12 mouse cellular contexts compared by ENCODE assay signal in genomic region chr9:78531816-78532215, GRCm38 (mm10). TPM values are rescaled to one million over a fixed set of nuclear protein-coding genes. Genes with fewer than 3 reads are reported as not detected.
DNase-seq lines count a peak whose midpoint lies in the region; ATAC-seq and TF ChIP-seq lines count a peak whose summit lies in the region.
"Had no signal": no experiment of that assay in that cellular context is flagged by ENCODE, and none has a peak within 500 bp of the region (broad histone marks: within the 10 kb centered on the region; RNA-seq: fewer than 3 reads in every experiment).

No protein-coding gene starts in this region.

- DNase-seq in heart, adult 8-10 months (ENCODE audit: low spot score), result no peak
- no peak for DNase-seq in spleen, adult 2 months (ENCODE audit: low read depth in 1 of 2, low spot score in 2 of 2)
- no peak for DNase-seq in spleen, adult 18-20 months
- DNase-seq in kidney, postnatal 36 days, result peak; percentile 46 to 62
- DNase-seq in stomach, postnatal 0 days (ENCODE audit: low spot score), result no peak
- DNase-seq in embryo, embryonic 9.5 days (ENCODE audit: extremely low spot score), result no peak
- no peak for DNase-seq in layer of hippocampus, postnatal 14 days (ENCODE audit: low spot score in 2 of 2)
- DNase-seq: heart, postnatal 36 days; right cerebral cortex, postnatal 14 days had no signal

- TF ChIP-seq POLR2A in spleen, adult 2 months (IDR thresholded peaks at IDR 0.05; ENCODE audit: low read depth, low read length), result no peak

- no peaks in the 10 kb centered on the region for H3K36me3 ChIP-seq in heart, embryonic 16.5 days (ENCODE audit: control insufficient read depth, insufficient read depth)
- H3K36me3 ChIP-seq in spleen, adult 2 months (ENCODE audit: control insufficient read depth, insufficient read depth, low read length), result no peaks in the 10 kb centered on the region
- H3K36me3 ChIP-seq in stomach, postnatal 0 days (ENCODE audit: control insufficient read depth, insufficient read depth, low read length), result no peaks in the 10 kb centered on the region

- no peak overlapping the region for H3K9ac ChIP-seq in heart, embryonic 16.5 days (ENCODE audit: low read length)
- no peak overlapping the region for H3K9ac ChIP-seq in stomach, postnatal 0 days (ENCODE audit: low read length)

- no peaks in the 10 kb centered on the region for H3K27me3 ChIP-seq in heart, embryonic 16.5 days (ENCODE audit: control insufficient read depth, insufficient read depth, low read length)
- no peaks in the 10 kb centered on the region for H3K27me3 ChIP-seq in spleen, adult 2 months (ENCODE audit: control insufficient read depth, insufficient read depth, low read length)
- no peaks in the 10 kb centered on the region for H3K27me3 ChIP-seq in stomach, postnatal 0 days (ENCODE audit: control insufficient read depth, insufficient read depth, low read length)

- 28% methylated on average over 5 of the region's 5 CpGs for WGBS in heart, embryonic 16.5 days
- WGBS in spleen, adult 2 months, result 61% methylated on average over 5 of the region's 5 CpGs
- WGBS in stomach, postnatal 0 days, result 19% methylated on average over 5 of the region's 5 CpGs

- ATAC-seq in heart, embryonic 16.5 days (replicated peaks; ENCODE audit: extremely low read depth, insufficient read depth, low FRiP score), result no peak
- no peak for ATAC-seq in stomach, postnatal 0 days (ENCODE audit: low FRiP score, low TSS enrichment)

- H3K27ac ChIP-seq in heart, embryonic 16.5 days (ENCODE audit: low read length), result peak overlapping the region; percentile 59; the same call in 1 of the 2 replicates
- H3K27ac ChIP-seq in spleen, adult 2 months (ENCODE audit: insufficient read depth, low read length), result 0 out of 2 replicates have a peak overlapping the region, but pooled peaks have one; percentile 21
- H3K27ac ChIP-seq in stomach, postnatal 0 days (replicated peaks), result 0 out of 2 replicates have a peak overlapping the region, but pooled peaks have one; percentile 35
- H3K27ac ChIP-seq: forebrain, embryonic 10.5 days; left cerebral cortex, adult 2 months had no signal

- H3K9me3 ChIP-seq in heart, embryonic 16.5 days (replicated peaks; ENCODE audit: control insufficient read depth, low read length), result no peaks in the 10 kb centered on the region
- no peaks in the 10 kb centered on the region for H3K9me3 ChIP-seq in stomach, postnatal 0 days (ENCODE audit: control insufficient read depth, low read length)
- H3K9me3 ChIP-seq: forebrain, embryonic 10.5 days had no signal

- H3K4me3 ChIP-seq in heart, embryonic 16.5 days (ENCODE audit: low read length), result no peak overlapping the region
- no peak overlapping the region for H3K4me3 ChIP-seq in spleen, adult 2 months (ENCODE audit: extremely low read depth, insufficient read depth, insufficient read length)
- no peak overlapping the region for H3K4me3 ChIP-seq in stomach, postnatal 0 days (ENCODE audit: low read depth, low read length)
- H3K4me3 ChIP-seq: forebrain, embryonic 10.5 days; left cerebral cortex, adult 2 months had no signal

- no peak for TF ChIP-seq CTCF in spleen, adult 2 months (IDR thresholded peaks at IDR 0.05; ENCODE audit: extremely low read depth, insufficient read depth, insufficient read length, insufficient replicate concordance)
- TF ChIP-seq CTCF in stomach, postnatal 0 days (IDR thresholded peaks at IDR 0.05; ENCODE audit: low read depth), result no peak

- no peak for TF ChIP-seq EP300 in stomach, postnatal 0 days (optimal IDR thresholded peaks at IDR 0.05)

- H3K4me2 ChIP-seq in heart, embryonic 16.5 days (ENCODE audit: low read depth, low read length), result no peak overlapping the region
- no peak overlapping the region for H3K4me2 ChIP-seq in stomach, postnatal 0 days (replicated peaks; ENCODE audit: low read depth)

- H3K4me1 ChIP-seq in heart, embryonic 16.5 days (ENCODE audit: control insufficient read depth, insufficient read depth, low read length), result peaks cover 15% of the 10 kb centered on the region; the same call in 1 of the 2 replicates
- no peaks in the 10 kb centered on the region for H3K4me1 ChIP-seq in spleen, adult 2 months (ENCODE audit: control insufficient read depth, insufficient read depth, insufficient read length)
- no peaks in the 10 kb centered on the region for H3K4me1 ChIP-seq in stomach, postnatal 0 days (replicated peaks; ENCODE audit: control insufficient read depth, insufficient read depth)

RNA-seq across cellular contexts. Expression of gene Eef1a1, which starts 42.9 kb away (rescaled TPM):
- polyA plus RNA-seq in heart, embryonic 16.5 days (2015; fragmentation: Nextera tagmentation; extraction: Ambion mirVana), result 3,112 and 3,297 TPM in 2 replicates
- 100 to 1,000 TPM; 830 to 950 (median 884) TPM for total RNA-seq in heart, adult 8-10 months (2022)
- 2,639 and 2,890 TPM in 2 replicates for polyA plus RNA-seq in spleen, adult 2 months (2012; rRNA removed)
- polyA plus RNA-seq in stomach, postnatal 0 days (2015; fragmentation: Nextera tagmentation; extraction: Ambion mirVana), result 2,673 and 2,818 TPM in 2 replicates
- 1,000 to 10,000 TPM; 3,391 to 3,794 TPM for total RNA-seq in layer of hippocampus, postnatal 14 days (2021)

RNA-seq across cellular contexts. Expression of gene Slc17a5, which starts 56.0 kb away (rescaled TPM):
- 8.8 and 9.7 TPM in 2 replicates for polyA plus RNA-seq in heart, embryonic 16.5 days (2015; fragmentation: Nextera tagmentation; extraction: Ambion mirVana)
- 1 to 10 TPM; 4.5 to 7.4 (median 5.8) TPM for total RNA-seq in heart, adult 8-10 months (2022)
- polyA plus RNA-seq in spleen, adult 2 months (2012; rRNA removed), result 4.3 and 5.0 TPM in 2 replicates
- 9.3 and 10.0 TPM in 2 replicates for polyA plus RNA-seq in stomach, postnatal 0 days (2015; fragmentation: Nextera tagmentation; extraction: Ambion mirVana)
- 10 to 100 TPM; 19.3 to 20.0 TPM for total RNA-seq in layer of hippocampus, postnatal 14 days (2021)

Comparison
In these comparisons a context has a peak if more than half of its experiments do, and no peak if none do; other contexts are left out.
1. DNase-seq: peak in kidney, postnatal 36 days (2 of 2); none in heart, adult 8-10 months (single experiment), spleen, adult 2 months (0 of 2), spleen, adult 18-20 months (0 of 2), stomach, postnatal 0 days (single experiment), embryo, embryonic 9.5 days (single experiment) and layer of hippocampus, postnatal 14 days (0 of 2).
2. Peak in every context shown above with its lines, with median percentiles within 50 percentile points of each other: H3K27ac ChIP-seq.